Mouse (Mus musculus) T-helper 17 cell (primary cell): Measurements from ENCODE around the gene Notch4.

Source experiments
- in situ Hi-C, 2 experiments: fragments of 300-600 bp; cut with MboI, MseI; formaldehyde crosslinking; loops; 1 replicate in 1 of 2; 2 replicates in 1 of 2; pipeline ENCODE4 v1.15.1; 2025; ENCODE audit warnings: high pct_unique_total_duplicates in 2 of 2

Gene Notch4

DNA sequence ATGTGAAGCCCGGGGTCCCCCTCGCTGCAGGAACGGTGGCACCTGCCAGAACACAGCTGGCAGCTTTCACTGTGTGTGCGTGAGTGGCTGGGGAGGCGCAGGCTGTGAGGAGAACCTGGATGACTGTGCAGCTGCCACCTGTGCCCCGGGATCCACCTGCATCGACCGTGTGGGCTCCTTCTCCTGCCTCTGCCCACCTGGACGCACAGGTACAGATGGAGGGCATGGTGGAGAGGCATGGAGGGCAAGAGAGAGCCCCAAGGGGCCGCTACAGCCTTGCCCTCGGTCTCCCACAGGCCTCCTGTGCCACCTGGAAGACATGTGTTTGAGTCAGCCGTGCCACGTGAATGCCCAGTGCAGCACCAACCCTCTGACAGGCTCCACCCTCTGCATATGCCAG is 4.4 kb downstream of the Notch4 start:
- in situ Hi-C loops = loop anchor here in 1 of 2 experiments (10.0 kb wide), 2 partner anchors 146 to 424 kb away; partner anchors contain the start of gene H2-DMb2

- in situ Hi-C loops = loop anchor here in 1 of 2 experiments (10.0 kb wide), 2 partner anchors 145 to 425 kb away; partner anchors contain the start of gene H2-DMb2
These were observed 5.9 kb downstream of the Notch4 start for GRCm38 (mm10) chr17:34569919-34570318.

GRCm38 (mm10) chr17:34571875-34572274 is 7.8 kb downstream of the Notch4 start:
- in situ Hi-C loops = no loop called here

GRCm38 (mm10) chr17:34572361-34572760 is 8.3 kb downstream of the Notch4 start:
- in situ Hi-C loops = no loop called here

DNA sequence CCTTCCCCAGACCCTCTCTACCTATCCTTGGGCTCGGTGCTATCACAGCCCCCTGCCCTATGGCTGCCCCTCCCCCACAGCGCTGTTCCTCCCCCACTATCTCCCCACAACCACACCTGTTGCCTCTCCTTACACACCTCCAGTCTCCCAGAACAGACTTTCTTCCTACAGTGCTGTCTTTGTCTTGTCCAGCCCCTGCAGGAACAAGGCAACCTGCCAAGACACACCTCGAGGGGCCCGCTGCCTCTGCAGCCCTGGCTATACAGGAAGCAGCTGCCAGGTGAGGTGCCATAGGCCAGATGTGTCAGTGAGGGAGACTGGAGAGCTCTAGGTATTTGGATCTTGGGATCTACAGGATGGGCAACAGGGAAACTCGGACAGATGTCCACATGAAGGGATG is 12.5 kb downstream of the Notch4 start:
- in situ Hi-C loops = loop anchor here in 1 of 2 experiments (25.0 kb wide), 1 partner anchor 1686 kb away; the partner anchor contains the start of genes Rpp21 and Trim39

- in situ Hi-C loops = loop anchor here in 1 of 2 experiments (25.0 kb wide), 1 partner anchor 1684 kb away; the partner anchor contains the start of genes Rpp21 and Trim39
These were observed 14.0 kb downstream of the Notch4 start for GRCm38 (mm10) chr17:34578070-34578469.

DNA sequence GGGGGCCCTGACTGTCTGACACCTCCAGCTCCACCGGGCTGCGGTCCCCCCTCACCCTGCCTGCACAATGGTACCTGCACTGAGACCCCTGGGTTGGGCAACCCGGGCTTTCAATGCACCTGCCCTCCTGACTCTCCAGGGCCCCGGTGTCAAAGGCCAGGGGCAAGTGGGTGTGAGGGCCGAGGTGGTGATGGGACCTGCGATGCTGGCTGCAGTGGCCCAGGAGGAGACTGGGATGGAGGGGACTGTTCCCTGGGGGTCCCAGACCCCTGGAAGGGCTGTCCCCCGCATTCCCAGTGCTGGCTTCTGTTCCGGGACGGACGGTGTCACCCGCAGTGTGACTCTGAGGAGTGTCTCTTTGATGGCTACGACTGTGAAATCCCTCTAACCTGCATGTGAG is 18.5 kb downstream of the Notch4 start:
- in situ Hi-C loops = loop anchor here in 1 of 2 experiments (25.0 kb wide), 1 partner anchor 1680 kb away; the partner anchor contains the start of genes Rpp21 and Trim39

- in situ Hi-C loops = loop anchor here in 1 of 2 experiments (25.0 kb wide), 1 partner anchor 1679 kb away; the partner anchor contains the start of genes Rpp21 and Trim39
These were observed 19.3 kb downstream of the Notch4 start for GRCm38 (mm10) chr17:34583397-34583796.

DNA sequence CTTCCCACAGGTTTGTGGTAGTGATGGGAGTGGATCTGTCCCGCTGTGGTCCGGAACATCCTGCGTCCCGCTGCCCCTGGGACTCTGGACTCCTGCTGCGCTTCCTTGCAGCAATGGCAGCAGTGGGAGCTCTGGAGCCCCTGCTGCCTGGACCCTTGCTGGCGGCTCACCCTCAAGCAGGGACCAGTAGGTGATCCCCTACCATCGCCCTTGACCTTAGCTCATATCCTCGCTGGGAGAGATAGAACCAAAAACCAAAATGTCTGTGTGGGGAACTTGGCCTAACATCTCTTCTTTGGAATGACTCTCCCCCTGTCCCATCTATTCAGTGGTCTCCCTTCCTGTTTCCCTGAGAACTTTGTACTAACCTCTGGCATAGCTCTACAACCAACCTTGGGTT is 19.8 kb downstream of the Notch4 start:
- in situ Hi-C loops = loop anchor here in 1 of 2 experiments (25.0 kb wide), 1 partner anchor 1678 kb away; the partner anchor contains the start of genes Rpp21 and Trim39

DNA sequence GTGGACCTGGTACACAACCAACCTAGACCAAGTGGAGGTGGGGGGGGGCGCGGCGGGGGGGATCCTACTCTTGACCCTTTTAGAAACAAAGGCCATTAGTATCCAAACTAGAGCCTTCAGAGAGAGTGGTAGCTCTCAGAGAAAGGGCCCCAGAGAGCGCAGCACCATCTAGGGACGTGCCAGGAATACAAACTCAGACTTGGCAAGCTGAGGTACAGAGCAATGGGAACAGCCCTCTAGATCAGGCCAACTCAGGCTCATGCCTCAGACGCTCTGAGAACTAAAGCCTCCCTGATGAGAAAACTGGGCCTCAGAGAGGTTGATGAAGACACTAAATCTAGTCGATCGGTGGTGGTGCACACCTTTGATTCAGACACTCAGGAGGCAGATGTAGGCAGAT is 21.1 kb downstream of the Notch4 start:
- in situ Hi-C loops = loop anchor here in 1 of 2 experiments (25.0 kb wide), 1 partner anchor 1677 kb away; the partner anchor contains the start of genes Rpp21 and Trim39

GRCm38 (mm10) chr17:34585877-34586771 is 22.1 kb downstream of the Notch4 start:
- in situ Hi-C loops = loop anchor here in 1 of 2 experiments (25.0 kb wide), 1 partner anchor 1676 kb away; the partner anchor contains the start of genes Rpp21 and Trim39

- in situ Hi-C loops = loop anchor here in 1 of 2 experiments (25.0 kb wide), 1 partner anchor 1675 kb away; the partner anchor contains the start of genes Rpp21 and Trim39
These were observed 22.8 kb downstream of the Notch4 start for GRCm38 (mm10) chr17:34586796-34587422.

GRCm38 (mm10) chr17:34587423-34587811 is 23.3 kb downstream of the Notch4 start:
- in situ Hi-C loops = loop anchor here in 1 of 2 experiments (25.0 kb wide), 1 partner anchor 1675 kb away; the partner anchor contains the start of genes Rpp21 and Trim39

DNA sequence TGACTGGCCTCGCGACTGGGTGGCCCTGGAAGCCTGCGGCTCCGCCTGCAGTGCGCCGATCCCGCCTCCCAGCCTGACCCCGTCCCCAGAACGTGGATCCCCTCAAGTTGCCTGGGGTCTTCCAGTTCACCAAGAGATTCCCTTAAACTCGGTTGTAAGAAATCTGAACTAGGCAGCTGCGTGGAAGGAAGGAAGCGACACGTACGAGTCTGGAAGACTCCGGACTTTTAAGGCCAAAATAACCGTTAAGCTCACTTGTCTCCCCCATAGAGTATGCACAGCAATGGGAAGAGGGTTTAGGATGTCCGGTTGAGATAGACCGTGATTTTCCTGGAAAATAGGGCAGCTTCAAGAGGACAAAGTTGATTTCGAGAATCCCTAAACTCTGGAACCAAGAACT is 23.7 kb downstream of the Notch4 start:
- in situ Hi-C loops = loop anchor here in 1 of 2 experiments (25.0 kb wide), 1 partner anchor 1674 kb away; the partner anchor contains the start of genes Rpp21 and Trim39

- in situ Hi-C loops = loop anchor here in 1 of 2 experiments (25.0 kb wide), 1 partner anchor 1674 kb away; the partner anchor contains the start of genes Rpp21 and Trim39
These were observed 24.7 kb downstream of the Notch4 start for GRCm38 (mm10) chr17:34588767-34589166.

DNA sequence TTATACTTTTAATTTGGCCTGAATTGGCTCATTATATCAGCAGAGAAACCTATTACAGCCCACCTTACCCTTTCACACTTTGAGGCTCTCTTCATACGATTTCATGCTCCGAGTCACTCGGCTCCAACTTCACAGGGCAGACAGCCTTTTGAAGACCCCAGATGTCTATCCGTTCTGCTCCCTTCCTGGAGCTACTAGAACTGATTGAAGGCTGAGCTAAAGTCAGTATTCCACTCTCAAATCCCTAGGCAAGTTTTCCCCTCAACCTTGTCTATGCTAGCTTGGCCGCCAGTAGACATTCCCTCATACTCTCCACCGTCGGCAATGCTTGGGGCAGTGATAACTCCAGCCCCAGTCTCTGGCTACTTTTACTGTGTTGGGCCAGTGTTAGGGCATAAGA is 25.1 kb downstream of the Notch4 start:
- in situ Hi-C loops = loop anchor here in 1 of 2 experiments (25.0 kb wide), 1 partner anchor 1673 kb away; the partner anchor contains the start of genes Rpp21 and Trim39

GRCm38 (mm10) chr17:34589681-34590101 is 25.6 kb downstream of the Notch4 start, which contains the start of gene Gpsm3:
Gene Gpsm3, plus strand, starts transcription at chr17:34589806.
- in situ Hi-C loops = loop anchor here in 1 of 2 experiments (25.0 kb wide), 1 partner anchor 1673 kb away; the partner anchor contains the start of genes Rpp21 and Trim39

DNA sequence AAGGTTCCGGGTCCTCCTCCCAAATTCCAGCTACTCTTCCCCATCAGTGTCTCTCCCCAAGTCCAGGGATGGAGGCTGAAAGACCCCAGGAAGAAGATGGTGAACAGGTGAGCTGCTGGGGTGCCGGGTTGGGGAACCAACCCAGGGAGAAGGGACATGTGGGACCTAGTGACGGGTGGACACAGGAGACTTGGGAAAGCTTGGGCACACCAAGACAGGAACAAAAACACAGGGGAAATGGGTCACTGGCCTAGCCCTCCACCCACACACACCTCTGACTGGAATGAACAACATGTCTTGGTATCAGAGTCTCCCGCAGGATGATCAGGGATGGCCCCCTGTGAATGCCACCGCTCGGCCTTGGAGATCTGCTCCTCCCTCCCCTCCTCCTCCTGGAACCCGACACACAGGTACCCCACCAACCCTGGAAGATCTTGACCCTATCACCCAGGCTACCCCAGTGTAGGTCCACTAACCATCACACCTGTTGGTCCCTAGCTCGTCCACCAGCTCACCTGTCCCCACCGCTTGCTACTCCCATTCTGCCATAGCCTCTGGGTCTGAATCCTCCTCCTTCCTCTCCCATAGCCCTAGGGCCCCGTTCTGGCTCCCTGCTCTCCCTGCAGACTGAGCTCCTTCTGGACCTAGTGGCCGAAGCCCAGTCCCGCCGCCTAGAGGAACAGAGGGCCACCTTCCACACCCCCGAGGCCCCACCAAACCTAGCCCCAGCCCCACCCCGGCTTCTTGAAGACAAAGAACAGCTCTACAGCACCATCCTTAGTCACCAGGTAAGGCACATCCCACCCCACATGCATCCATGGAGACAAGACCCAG is 26.3 kb downstream of the Notch4 start:
- in situ Hi-C loops = loop anchor here in 1 of 2 experiments (25.0 kb wide), 1 partner anchor 1672 kb away; the partner anchor contains the start of genes Rpp21 and Trim39
